ENCODE assay signal across 7 mouse cellular contexts in genomic region chr13:3128150-3128549, GRCm38 (mm10).
DNase-seq lines count a peak whose midpoint lies in the region; ATAC-seq and TF ChIP-seq lines count a peak whose summit lies in the region.
"Not testable (repeated sequence)": the region's sequence is repeated elsewhere in the genome, so short reads cannot be mapped to it uniquely, and the experiment has no call there.

No protein-coding gene starts in this region.

- not testable (repeated sequence) for TF ChIP-seq POLR2A in MEL (IDR thresholded peaks at IDR 0.05; ENCODE audit: control insufficient read depth in 1 of 2, insufficient read depth in 1 of 2, low read depth in 1 of 2, low read length in 2 of 2, poor library complexity in 1 of 2)

- ATAC-seq in cerebellum, adult (ENCODE audit: insufficient number of reproducible peaks, low FRiP score, low TSS enrichment), result peak; percentile 68; the same call in 1 of the 2 replicates
- ATAC-seq in forebrain, embryonic 11.5 days (replicated peaks; ENCODE audit: low FRiP score), result 0 out of 2 replicates have a peak, but pooled peaks have one; percentile 36
- not testable (repeated sequence) for ATAC-seq in intestine, postnatal 0 days
- ATAC-seq in liver, embryonic 11.5 days (replicated peaks; ENCODE audit: low FRiP score), result peak; percentile 58

- 0 out of 2 replicates have a peak, but pooled peaks have one; percentile 28 for TF ChIP-seq CTCF in E14TG2a.4 (conservative IDR thresholded peaks at IDR 0.05; ENCODE audit: low read length)
- peak in 1 of 3 experiments; percentile 19; a peak in 1 of 6 replicates for TF ChIP-seq CTCF in MEL (IDR thresholded peaks at IDR 0.05 in 2 of 3, conservative IDR thresholded peaks at IDR 0.05 in 1 of 3; ENCODE audit: control insufficient read depth in 1 of 3, insufficient read depth in 1 of 3, low read depth in 2 of 3, low read length in 3 of 3, poor library complexity in 1 of 3, severe bottlenecking in 1 of 3)
- peak; percentile 50 for TF ChIP-seq CTCF in intestine, postnatal 0 days (IDR thresholded peaks at IDR 0.05; ENCODE audit: low read depth)

- H3K79me2 ChIP-seq in MEL (ENCODE audit: control insufficient read depth, insufficient read depth, low read length, poor library complexity), result not testable (repeated sequence)

- WGBS in forebrain, embryonic 11.5 days, result 28% methylated on average over 4 of the region's 4 CpGs
- WGBS in intestine, postnatal 0 days, result 21% methylated on average over 4 of the region's 4 CpGs
- 14% methylated on average over 4 of the region's 4 CpGs for WGBS in liver, embryonic 11.5 days

- not testable (repeated sequence) for H3K36me3 ChIP-seq in E14TG2a.4 (ENCODE audit: insufficient read depth, low read length); MEL (ENCODE audit: control insufficient read depth in 1 of 2, insufficient read depth in 2 of 2, low read length in 2 of 2); forebrain, embryonic 11.5 days (ENCODE audit: control insufficient read depth, insufficient read depth, low read length); intestine, postnatal 0 days (ENCODE audit: control insufficient read depth, insufficient read depth); liver, embryonic 11.5 days (ENCODE audit: control insufficient read depth, insufficient read depth, low read length)

- TF ChIP-seq EP300 in MEL (IDR thresholded peaks at IDR 0.05; ENCODE audit: low read depth in 1 of 2, low read length in 2 of 2), result not testable (repeated sequence)

- not testable (repeated sequence) for H3K4me3 ChIP-seq in E14TG2a.4 (replicated peaks; ENCODE audit: low read length); MEL (ENCODE audit: control insufficient read depth in 1 of 2, insufficient read depth in 1 of 2, low read depth in 2 of 2, low read length in 2 of 2); forebrain, embryonic 11.5 days (ENCODE audit: low read depth, low read length); intestine, postnatal 0 days (ENCODE audit: low read depth, low read length); liver, embryonic 11.5 days (ENCODE audit: low read depth, low read length)

- peak; percentile 8 for DNase-seq in MEL (ENCODE audit: low read depth, low spot score)
- not testable (repeated sequence) for DNase-seq in forebrain, embryonic 11.5 days (ENCODE audit: low spot score); liver, embryonic 11.5 days (ENCODE audit: low spot score)
- DNase-seq in retina, embryonic 14.5 days (ENCODE audit: low spot score), result peak; percentile 1

- H3K27ac ChIP-seq in MEL (ENCODE audit: control insufficient read depth, low read depth, low read length); forebrain, embryonic 11.5 days (ENCODE audit: low read depth, low read length); intestine, postnatal 0 days (ENCODE audit: low read depth, low read length); liver, embryonic 11.5 days (ENCODE audit: low read depth, low read length): not testable (repeated sequence)

- not testable (repeated sequence) for TF ChIP-seq RAD21 in MEL (IDR thresholded peaks at IDR 0.05; ENCODE audit: low read depth, low read length)

- H3K9me3 ChIP-seq in E14TG2a.4 (ENCODE audit: low read length); MEL (replicated peaks; ENCODE audit: insufficient read depth, low read length); forebrain, embryonic 11.5 days (ENCODE audit: control insufficient read depth, low read length); intestine, postnatal 0 days (ENCODE audit: control insufficient read depth); liver, embryonic 11.5 days (ENCODE audit: control insufficient read depth, low read length): not testable (repeated sequence)

- H3K27me3 ChIP-seq in E14TG2a.4 (ENCODE audit: insufficient read depth, low read length); MEL (ENCODE audit: control insufficient read depth in 1 of 2, insufficient read depth in 2 of 2, low read length in 2 of 2); forebrain, embryonic 11.5 days (ENCODE audit: control insufficient read depth, insufficient read depth, low read length); intestine, postnatal 0 days (replicated peaks; ENCODE audit: control insufficient read depth, insufficient read depth, low read length); liver, embryonic 11.5 days (replicated peaks; ENCODE audit: control insufficient read depth, insufficient read depth, low read length): not testable (repeated sequence)

- not testable (repeated sequence) for H3K9ac ChIP-seq in MEL (ENCODE audit: control insufficient read depth, low read depth, low read length, poor library complexity, severe bottlenecking); forebrain, embryonic 11.5 days (ENCODE audit: low read length); intestine, postnatal 0 days (ENCODE audit: low read depth, low read length); liver, embryonic 11.5 days (ENCODE audit: low read depth, low read length)

- not testable (repeated sequence) for H3K4me1 ChIP-seq in E14TG2a.4 (replicated peaks; ENCODE audit: low read depth, low read length); MEL (ENCODE audit: control insufficient read depth in 1 of 2, insufficient read depth in 2 of 2, low read length in 2 of 2); forebrain, embryonic 11.5 days (replicated peaks; ENCODE audit: control insufficient read depth, insufficient read depth, low read length); intestine, postnatal 0 days (replicated peaks; ENCODE audit: control insufficient read depth, insufficient read depth, low read length); liver, embryonic 11.5 days (replicated peaks; ENCODE audit: control insufficient read depth, insufficient read depth, low read length)

- not testable (repeated sequence) for H3K4me2 ChIP-seq in forebrain, embryonic 11.5 days (ENCODE audit: low read depth, low read length, severe bottlenecking); intestine, postnatal 0 days (replicated peaks; ENCODE audit: low read depth); liver, embryonic 11.5 days
